Comparison of ENCODE assay signal across 29 mouse cellular contexts in the genomic region with DNA sequence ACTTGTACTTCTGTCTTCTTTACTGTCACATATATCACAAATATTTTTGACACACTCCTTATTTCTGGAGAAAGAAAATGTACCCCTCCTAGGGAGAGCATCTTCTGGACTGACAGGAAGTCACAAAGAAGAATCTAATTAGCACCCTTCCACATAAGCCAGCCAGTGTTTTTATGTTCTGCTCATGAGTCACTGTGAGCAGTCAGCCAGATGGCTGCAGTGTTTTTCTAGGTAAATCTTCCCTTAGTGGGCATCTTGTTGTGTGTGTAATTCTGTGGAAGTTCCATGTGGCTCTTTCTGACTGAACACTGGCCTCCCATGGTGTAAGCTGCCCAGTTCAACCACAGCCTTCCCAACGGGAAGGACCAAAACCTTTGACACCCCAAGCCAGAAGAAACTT. TPM values are rescaled to one million over a fixed set of nuclear protein-coding genes. Genes with fewer than 3 reads are reported as not detected.
A peak's percentile ranks its signal among the peaks of the same experiment; 100 is the strongest.
DNase-seq lines count a peak whose midpoint lies in the region; ATAC-seq and TF ChIP-seq lines count a peak whose summit lies in the region.
"Had no signal": no experiment of that assay in that cellular context is flagged by ENCODE, and none has a peak within 500 bp of the region (broad histone marks: within the 10 kb centered on the region; RNA-seq: fewer than 3 reads in every experiment).

No protein-coding gene starts in this region.

- H3K36me3 ChIP-seq in forebrain, embryonic 13.5 days (ENCODE audit: poor library complexity, severe bottlenecking): no peaks in the 10 kb centered on the region
- no peaks in the 10 kb centered on the region for H3K36me3 ChIP-seq in forebrain, embryonic 15.5 days
- H3K36me3 ChIP-seq: heart, embryonic 15.5 days; hindbrain, embryonic 15.5 days; intestine, embryonic 15.5 days; limb, embryonic 12.5 days had no signal

- intact Hi-C loops in gastrocnemius, postnatal 36 days (cut with DNase I): no loop called here

- no peaks in the 10 kb centered on the region for H3K4me1 ChIP-seq in forebrain, embryonic 13.5 days
- H3K4me1 ChIP-seq in forebrain, embryonic 15.5 days: no peaks in the 10 kb centered on the region
- H3K4me1 ChIP-seq: hindbrain, embryonic 15.5 days; intestine, embryonic 15.5 days; neural tube, embryonic 15.5 days had no signal

- no peak overlapping the region for H3K27ac ChIP-seq in forebrain, embryonic 13.5 days
- H3K27ac ChIP-seq in forebrain, embryonic 15.5 days (replicated peaks): no peak overlapping the region
- 0 out of 2 replicates have a peak overlapping the region, but pooled peaks have one; percentile 1 for H3K27ac ChIP-seq in layer of hippocampus, adult 2 months
- H3K27ac ChIP-seq: gastrocnemius, adult 2 months; heart, adult 2 months; heart, embryonic 15.5 days; hindbrain, embryonic 15.5 days; intestine, embryonic 15.5 days; limb, embryonic 12.5 days; liver, embryonic 13.5 days; neural tube, embryonic 15.5 days had no signal

- H3K27me3 ChIP-seq in forebrain, embryonic 13.5 days: no peaks in the 10 kb centered on the region
- H3K27me3 ChIP-seq in forebrain, embryonic 15.5 days: no peaks in the 10 kb centered on the region
- H3K27me3 ChIP-seq: heart, embryonic 15.5 days; hindbrain, embryonic 15.5 days; intestine, embryonic 15.5 days; limb, embryonic 12.5 days; liver, embryonic 13.5 days; neural tube, embryonic 15.5 days had no signal

- H3K4me2 ChIP-seq in forebrain, embryonic 13.5 days: no peak overlapping the region
- H3K4me2 ChIP-seq in forebrain, embryonic 15.5 days (replicated peaks): no peak overlapping the region
- H3K4me2 ChIP-seq: heart, embryonic 15.5 days; hindbrain, embryonic 15.5 days; intestine, embryonic 15.5 days; limb, embryonic 12.5 days; liver, embryonic 13.5 days; lung, embryonic 14.5 days; neural tube, embryonic 15.5 days had no signal

- H3K9me3 ChIP-seq in forebrain, embryonic 13.5 days (replicated peaks): no peaks in the 10 kb centered on the region
- H3K9me3 ChIP-seq in forebrain, embryonic 15.5 days: no peaks in the 10 kb centered on the region
- H3K9me3 ChIP-seq: heart, embryonic 15.5 days; hindbrain, embryonic 15.5 days; intestine, embryonic 15.5 days; limb, embryonic 12.5 days; liver, embryonic 13.5 days; neural tube, embryonic 15.5 days had no signal

- 66% methylated on average over 1 of the region's 1 CpGs for WGBS in forebrain, embryonic 13.5 days
- 41% methylated on average over 1 of the region's 1 CpGs for WGBS in forebrain, embryonic 15.5 days

- no peak for TF ChIP-seq CTCF in layer of hippocampus, adult 2 months (conservative IDR thresholded peaks at IDR 0.05)

- DNase-seq in layer of hippocampus, adult 2 months (ENCODE audit: low spot score in 2 of 2): peak in 1 of 2 experiments; percentile 46
- DNase-seq in layer of hippocampus, postnatal 25 days (ENCODE audit: extremely low spot score in 1 of 2, low spot score in 1 of 2): no peak
- DNase-seq in right cerebral cortex, postnatal 25 days: peak; percentile 48
- no peak for DNase-seq in right cerebral cortex, postnatal 4 days
- DNase-seq in gastrocnemius, postnatal 36 days: no peak
- no peak for DNase-seq in embryo, embryonic 9.5 days (ENCODE audit: extremely low spot score)
- DNase-seq: adrenal gland, postnatal 10 days; cerebellum, adult 11 months; cerebellum, postnatal 14 days; gastrocnemius, adult 2 months; heart, adult 2 months; heart, postnatal 4 days; kidney, adult 9 months; kidney, postnatal 36 days; liver, embryonic 13.5 days; lung, embryonic 14.5 days; lung, postnatal 36 days; thymus, adult 18-20 months had no signal

- no peak overlapping the region for H3K4me3 ChIP-seq in forebrain, embryonic 13.5 days
- H3K4me3 ChIP-seq in forebrain, embryonic 15.5 days: no peak overlapping the region
- H3K4me3 ChIP-seq in layer of hippocampus, adult 2 months: no peak overlapping the region
- H3K4me3 ChIP-seq: gastrocnemius, adult 2 months; heart, adult 2 months; heart, embryonic 15.5 days; hindbrain, embryonic 15.5 days; intestine, embryonic 15.5 days; limb, embryonic 12.5 days; liver, embryonic 13.5 days; neural tube, embryonic 15.5 days had no signal

- peak; percentile 27; the same call in 1 of the 2 replicates for ATAC-seq in forebrain, embryonic 13.5 days
- ATAC-seq in forebrain, embryonic 15.5 days (replicated peaks): no peak
- ATAC-seq: activated CD4-positive, CD25-positive, alpha-beta regulatory T cell, adult 4 months; intestine, embryonic 15.5 days; midbrain, embryonic 16.5 days had no signal

- no peak overlapping the region for H3K9ac ChIP-seq in forebrain, embryonic 13.5 days
- no peak overlapping the region for H3K9ac ChIP-seq in forebrain, embryonic 15.5 days (replicated peaks)
- H3K9ac ChIP-seq: heart, embryonic 15.5 days; hindbrain, embryonic 15.5 days; intestine, embryonic 15.5 days; limb, embryonic 12.5 days; liver, embryonic 13.5 days; lung, embryonic 14.5 days; neural tube, embryonic 15.5 days had no signal

RNA-seq across cellular contexts. Expression of a gene that starts 7.1 kb away (rescaled TPM):
- 25.0 and 28.9 TPM in 2 replicates for polyA plus RNA-seq in forebrain, embryonic 13.5 days (2015; fragmentation: Nextera tagmentation; extraction: Ambion mirVana)
- polyA plus RNA-seq in forebrain, embryonic 15.5 days (2015; fragmentation: Nextera tagmentation; extraction: Ambion mirVana): 11.8 and 14.9 TPM in 2 replicates
- total RNA-seq in layer of hippocampus, adult 2 months (2021): 1 to 10 TPM; 1.1 to 2.0 TPM
- 1 to 10 TPM; 1.0 to 1.1 TPM for total RNA-seq in layer of hippocampus, postnatal 25 days (2021)
- under 1 TPM in 1 of 2 experiments, not detected in 1; 0.74 TPM for total RNA-seq in gastrocnemius, postnatal 36 days (2021)

RNA-seq across cellular contexts. Expression of a gene that starts 43.8 kb away (rescaled TPM):
- polyA plus RNA-seq in forebrain, embryonic 13.5 days (2015; fragmentation: Nextera tagmentation; extraction: Ambion mirVana): 0.24 and 0.65 TPM in 2 replicates
- not detected in 2 replicates for polyA plus RNA-seq in forebrain, embryonic 15.5 days (2015; fragmentation: Nextera tagmentation; extraction: Ambion mirVana)
- 1 to 10 TPM; 1.8 to 4.0 TPM for total RNA-seq in layer of hippocampus, adult 2 months (2021)
- 1 to 10 TPM; 2.4 to 3.6 TPM for total RNA-seq in layer of hippocampus, postnatal 25 days (2021)
- total RNA-seq in gastrocnemius, postnatal 36 days (2021): not detected
- total RNA-seq: adrenal gland, postnatal 10 days; gastrocnemius, adult 2 months; heart, adult 2 months; heart, postnatal 4 days had no signal
- polyA plus RNA-seq: activated CD4-positive, CD25-positive, alpha-beta regulatory T cell, adult 4 months; intestine, embryonic 15.5 days; limb, embryonic 12.5 days; liver, embryonic 13.5 days; lung, embryonic 14.5 days; neural tube, embryonic 15.5 days; spleen, adult 2 months; stomach, embryonic 14.5 days had no signal

RNA-seq across cellular contexts. Expression of a gene that starts 44.1 kb away (rescaled TPM):
- 2.8 and 3.3 TPM in 2 replicates for polyA plus RNA-seq in forebrain, embryonic 13.5 days (2015; fragmentation: Nextera tagmentation; extraction: Ambion mirVana)
- 5.7 and 6.6 TPM in 2 replicates for polyA plus RNA-seq in forebrain, embryonic 15.5 days (2015; fragmentation: Nextera tagmentation; extraction: Ambion mirVana)
- total RNA-seq in layer of hippocampus, adult 2 months (2021): 10 to 100 TPM; 13.5 to 14.1 TPM
- total RNA-seq in layer of hippocampus, postnatal 25 days (2021): 10 to 100 TPM; 14.2 to 14.6 TPM
- 10 to 100 TPM; 66.8 to 73.0 TPM for total RNA-seq in gastrocnemius, postnatal 36 days (2021)

Comparison
In these comparisons a context has a peak if more than half of its experiments do, and no peak if none do; other contexts are left out.
1. RNA of a gene that starts 44.1 kb away (total RNA-seq): 66.8 to 73.0 TPM in gastrocnemius, postnatal 36 days; 14.2 to 14.6 TPM in layer of hippocampus, postnatal 25 days and 13.5 to 14.1 TPM in layer of hippocampus, adult 2 months; every median in the first group is over 4 times any median in the second.